Mouse (Mus musculus): Measurements from ENCODE around the gene Wtip. TPM values are rescaled to one million over a fixed set of nuclear protein-coding genes. Genes with fewer than 3 reads are reported as not detected.
"Not testable (repeated sequence)": the region's sequence is repeated elsewhere in the genome, so short reads cannot be mapped to it uniquely, and the experiment has no call there.

Wtip gene
- total RNA-seq, 1 experiment, result 68.6 TPM

DNA sequence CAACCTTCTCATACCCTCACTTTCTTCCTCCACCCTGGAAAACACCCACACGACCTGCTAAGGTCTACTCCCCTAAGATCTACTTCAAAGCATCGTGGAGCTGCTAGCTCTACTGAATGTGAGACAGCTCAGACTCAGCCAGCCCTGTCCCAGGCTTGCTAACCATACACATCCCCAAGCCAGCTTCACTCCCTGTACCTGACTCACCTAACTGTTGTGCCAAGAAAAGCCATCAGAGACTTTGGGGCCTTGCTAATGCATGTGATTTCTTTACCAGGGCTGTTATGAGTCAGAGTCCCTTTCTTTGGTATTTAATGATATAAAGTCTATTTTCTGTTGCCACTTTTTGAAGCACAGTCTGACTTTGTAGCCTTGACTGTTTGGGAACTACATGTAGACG, 1.9 kb downstream of the Wtip start:
- Histone ChIP-seq H3K9ac (ENCODE audit: insufficient read depth, low read depth, low read length, poor library complexity, severe bottlenecking) (no peak overlapping the region), H3K9me3 (ENCODE audit: control insufficient read depth, insufficient read depth, low read depth, low read length) (no peaks in the 10 kb centered on the region), H3K4me1 (ENCODE audit: control insufficient read depth in 2 of 2, insufficient read depth in 2 of 2, low read length in 2 of 2, poor library complexity in 1 of 2) (peaks cover 2 to 16% of the 10 kb centered on the region in 2 experiments; a peak in 3 of 4 replicates), H3K36me3 (ENCODE audit: control insufficient read depth, insufficient read depth, low read length, poor library complexity, severe bottlenecking) (no peaks in the 10 kb centered on the region; the same call in 1 of the 2 replicates), H3K27ac (ENCODE audit: insufficient read depth, low read depth, low read length, poor library complexity, severe bottlenecking) (no peak overlapping the region), H3K4me3 (ENCODE audit: insufficient read depth in 1 of 2, low read depth in 1 of 2, low read length in 2 of 2, poor library complexity in 1 of 2, severe bottlenecking in 1 of 2) (peak overlapping the region in 1 of 2 experiments; percentile 12; a peak in 1 of 4 replicates)
- DNase-seq (ENCODE audit: low read depth, low spot score), result no peak
- TF ChIP-seq CHD2 (IDR thresholded peaks at IDR 0.05; ENCODE audit: low read depth, low read length), result no peak
- TF ChIP-seq ZNF384 (IDR thresholded peaks at IDR 0.05; ENCODE audit: low read depth, low read length), result no peak
- no peak for TF ChIP-seq ZC3H11A (IDR thresholded peaks at IDR 0.05; ENCODE audit: borderline replicate concordance, low read depth, low read length)
- no peak for TF ChIP-seq MAFK (IDR thresholded peaks at IDR 0.05; ENCODE audit: insufficient read depth, low read depth, low read length)
- no peak for TF ChIP-seq HCFC1 (IDR thresholded peaks at IDR 0.05; ENCODE audit: borderline replicate concordance, insufficient read depth, low read length)
- in situ Hi-C loops (cut with MboI; ENCODE audit: low sequenced_read_pairs in 2 of 2, unreplicated experiment in 2 of 2), result no loop called here

DNA sequence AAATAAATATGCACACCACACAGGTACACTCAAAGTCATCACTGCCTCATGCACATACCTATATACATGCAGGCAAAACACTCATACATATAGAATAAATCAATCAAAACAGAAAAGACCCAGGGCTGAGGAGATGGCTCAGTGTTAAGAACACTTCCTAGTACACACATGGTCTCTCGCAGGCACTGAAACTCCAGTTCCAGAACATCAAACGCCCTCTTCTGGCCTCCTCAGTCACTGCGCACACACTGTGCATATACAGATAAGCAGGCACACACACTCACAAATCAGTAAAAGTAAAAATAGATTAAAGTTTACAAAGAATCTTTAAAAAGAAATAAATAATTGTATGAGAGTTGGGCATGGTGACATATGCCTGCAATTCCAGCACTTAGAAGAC, 6.8 kb downstream of the Wtip start:
- peaks cover 0 to 9% of the 10 kb centered on the region in 2 experiments; a peak in 1 of 4 replicates for H3K4me1 ChIP-seq (ENCODE audit: control insufficient read depth in 2 of 2, insufficient read depth in 2 of 2, low read length in 2 of 2, poor library complexity in 1 of 2)
- TF ChIP-seq HCFC1 (IDR thresholded peaks at IDR 0.05; ENCODE audit: borderline replicate concordance, insufficient read depth, low read length), result no peak
- TF ChIP-seq ZC3H11A (IDR thresholded peaks at IDR 0.05; ENCODE audit: borderline replicate concordance, low read depth, low read length), result peak; percentile 12; the same call in 1 of the 2 replicates
- H3K27ac ChIP-seq (ENCODE audit: insufficient read depth, low read depth, low read length, poor library complexity, severe bottlenecking), result no peak overlapping the region
- H3K4me3 ChIP-seq (ENCODE audit: insufficient read depth in 1 of 2, low read depth in 1 of 2, low read length in 2 of 2, poor library complexity in 1 of 2, severe bottlenecking in 1 of 2), result no peak overlapping the region
- in situ Hi-C loops (cut with MboI; ENCODE audit: low sequenced_read_pairs in 2 of 2, unreplicated experiment in 2 of 2), result no loop called here
- peaks cover 5% of the 10 kb centered on the region; the same call in 1 of the 2 replicates for H3K36me3 ChIP-seq (ENCODE audit: control insufficient read depth, insufficient read depth, low read length, poor library complexity, severe bottlenecking)
- H3K9ac ChIP-seq (ENCODE audit: insufficient read depth, low read depth, low read length, poor library complexity, severe bottlenecking), result no peak overlapping the region
- no peak for DNase-seq (ENCODE audit: low read depth, low spot score)
- H3K9me3 ChIP-seq (ENCODE audit: control insufficient read depth, insufficient read depth, low read depth, low read length), result no peaks in the 10 kb centered on the region

DNA sequence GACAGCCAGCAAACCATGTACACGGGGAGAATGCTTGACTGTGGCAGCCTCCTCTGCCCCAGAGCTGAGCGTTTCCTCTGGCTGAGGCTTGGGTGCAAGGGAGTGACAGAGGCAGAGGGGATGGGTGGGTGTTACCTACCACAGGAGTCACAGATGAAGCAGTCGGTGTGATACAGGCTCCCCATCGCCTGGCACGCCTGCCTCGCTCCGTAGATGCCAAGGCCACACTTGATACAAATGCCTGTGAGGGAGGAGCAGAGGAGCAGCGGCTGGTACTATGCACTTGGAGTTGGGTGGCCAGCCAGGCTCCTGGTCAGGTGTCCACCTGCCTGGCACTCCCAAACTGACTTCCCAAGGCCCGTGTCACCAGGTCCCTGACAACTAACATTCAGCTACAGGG, 7.7 kb downstream of the Wtip start:
- no peak overlapping the region for H3K9ac ChIP-seq (ENCODE audit: insufficient read depth, low read depth, low read length, poor library complexity, severe bottlenecking)
- DNase-seq (ENCODE audit: low read depth, low spot score), result no peak
- H3K9me3 ChIP-seq (ENCODE audit: control insufficient read depth, insufficient read depth, low read depth, low read length), result no peaks in the 10 kb centered on the region
- peaks cover 5% of the 10 kb centered on the region; the same call in 1 of the 2 replicates for H3K36me3 ChIP-seq (ENCODE audit: control insufficient read depth, insufficient read depth, low read length, poor library complexity, severe bottlenecking)
- no peak overlapping the region for H3K27ac ChIP-seq (ENCODE audit: insufficient read depth, low read depth, low read length, poor library complexity, severe bottlenecking)
- no peak for TF ChIP-seq MAFK (IDR thresholded peaks at IDR 0.05; ENCODE audit: insufficient read depth, low read depth, low read length)
- no peak for TF ChIP-seq ZC3H11A (IDR thresholded peaks at IDR 0.05; ENCODE audit: borderline replicate concordance, low read depth, low read length)
- no peak for TF ChIP-seq CHD2 (IDR thresholded peaks at IDR 0.05; ENCODE audit: low read depth, low read length)
- no peak for TF ChIP-seq HCFC1 (IDR thresholded peaks at IDR 0.05; ENCODE audit: borderline replicate concordance, insufficient read depth, low read length)
- no peak for TF ChIP-seq ZNF384 (IDR thresholded peaks at IDR 0.05; ENCODE audit: low read depth, low read length)
- in situ Hi-C loops (cut with MboI; ENCODE audit: low sequenced_read_pairs in 2 of 2, unreplicated experiment in 2 of 2), result no loop called here
- peaks cover 0 to 5% of the 10 kb centered on the region in 2 experiments; a peak in 1 of 4 replicates for H3K4me1 ChIP-seq (ENCODE audit: control insufficient read depth in 2 of 2, insufficient read depth in 2 of 2, low read length in 2 of 2, poor library complexity in 1 of 2)
- no peak overlapping the region for H3K4me3 ChIP-seq (ENCODE audit: insufficient read depth in 1 of 2, low read depth in 1 of 2, low read length in 2 of 2, poor library complexity in 1 of 2, severe bottlenecking in 1 of 2)

DNA sequence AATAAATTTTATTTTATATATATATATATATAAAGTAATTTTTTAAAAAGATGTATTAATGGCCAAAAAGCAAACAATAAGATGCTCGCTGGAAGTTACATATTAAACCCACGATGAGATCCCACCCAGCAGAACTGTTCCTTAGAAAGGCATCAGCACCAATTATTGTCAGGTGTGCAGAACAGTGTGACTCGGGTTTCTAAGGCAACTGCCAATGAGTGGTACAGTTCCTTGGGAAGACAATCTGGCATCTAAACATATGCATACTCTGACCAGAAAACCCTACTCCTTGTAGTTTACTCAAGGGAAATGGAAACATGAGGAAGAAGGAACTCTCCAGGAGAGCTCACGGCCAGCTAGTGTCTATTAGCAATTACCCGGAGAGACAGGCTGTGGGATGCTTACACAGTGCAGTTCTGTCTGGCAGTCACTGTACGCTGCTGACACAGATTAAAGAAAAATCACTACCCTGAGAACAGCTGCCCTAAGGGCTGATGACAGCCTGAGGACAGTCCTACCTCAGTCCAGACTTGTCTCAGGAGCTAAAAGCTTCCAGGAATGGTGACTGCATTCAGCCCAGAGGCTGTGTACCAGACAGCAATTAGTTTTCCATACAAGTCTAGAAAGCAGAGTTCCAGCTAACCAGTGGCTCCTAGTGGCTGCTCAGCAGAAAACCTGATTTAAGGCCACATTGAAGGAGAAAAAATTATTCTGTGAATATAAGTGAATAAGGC, 9.9 kb downstream of the Wtip start:
- Histone ChIP-seq H3K27ac (ENCODE audit: insufficient read depth, low read depth, low read length, poor library complexity, severe bottlenecking) (no peak overlapping the region), H3K9ac (ENCODE audit: insufficient read depth, low read depth, low read length, poor library complexity, severe bottlenecking) (no peak overlapping the region), H3K9me3 (ENCODE audit: control insufficient read depth, insufficient read depth, low read depth, low read length) (no peaks in the 10 kb centered on the region), H3K4me3 (ENCODE audit: insufficient read depth in 1 of 2, low read depth in 1 of 2, low read length in 2 of 2, poor library complexity in 1 of 2, severe bottlenecking in 1 of 2) (no peak overlapping the region), H3K4me1 (ENCODE audit: control insufficient read depth in 2 of 2, insufficient read depth in 2 of 2, low read length in 2 of 2, poor library complexity in 1 of 2) (peaks cover 0 to 3% of the 10 kb centered on the region in 2 experiments; a peak in 1 of 4 replicates), H3K36me3 (ENCODE audit: control insufficient read depth, insufficient read depth, low read length, poor library complexity, severe bottlenecking) (peaks cover 14% of the 10 kb centered on the region)
- TF ChIP-seq ZC3H11A (IDR thresholded peaks at IDR 0.05; ENCODE audit: borderline replicate concordance, low read depth, low read length) (peak; percentile 6; the same call in 1 of the 2 replicates), CHD2 (IDR thresholded peaks at IDR 0.05; ENCODE audit: low read depth, low read length) (no peak), MAFK (IDR thresholded peaks at IDR 0.05; ENCODE audit: insufficient read depth, low read depth, low read length) (no peak), HCFC1 (IDR thresholded peaks at IDR 0.05; ENCODE audit: borderline replicate concordance, insufficient read depth, low read length) (no peak), ZNF384 (IDR thresholded peaks at IDR 0.05; ENCODE audit: low read depth, low read length) (no peak)
- DNase-seq (ENCODE audit: low read depth, low spot score), result no peak
- in situ Hi-C loops (cut with MboI; ENCODE audit: low sequenced_read_pairs in 2 of 2, unreplicated experiment in 2 of 2), result loop anchor here in 1 of 2 experiments (25.0 kb wide), 1 partner anchor 336 kb away; no protein-coding TSS in a partner anchor

DNA sequence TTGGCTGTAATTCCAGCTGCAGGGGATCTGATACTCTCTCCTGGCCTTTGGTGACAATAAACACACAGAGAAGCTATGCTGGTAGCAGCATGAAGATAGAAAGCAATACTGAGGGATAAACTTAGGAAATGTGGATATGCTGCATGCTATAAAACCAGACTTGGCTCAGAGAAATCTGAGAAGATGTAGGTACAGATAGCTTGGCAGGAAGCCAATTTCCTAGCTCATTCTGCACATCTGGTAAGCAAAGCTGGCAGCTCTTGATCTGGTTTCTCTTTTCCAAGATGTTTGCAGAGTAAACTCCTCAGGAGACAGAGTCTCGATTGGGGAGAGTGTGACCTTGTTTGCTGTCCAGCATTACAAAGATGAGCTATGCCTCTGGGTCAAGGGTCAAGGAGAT, 12.4 kb downstream of the Wtip start:
- DNase-seq (ENCODE audit: low read depth, low spot score); H3K4me1 ChIP-seq (ENCODE audit: control insufficient read depth in 2 of 2, insufficient read depth in 2 of 2, low read length in 2 of 2, poor library complexity in 1 of 2); H3K9ac ChIP-seq (ENCODE audit: insufficient read depth, low read depth, low read length, poor library complexity, severe bottlenecking); H3K9me3 ChIP-seq (ENCODE audit: control insufficient read depth, insufficient read depth, low read depth, low read length); H3K4me3 ChIP-seq (ENCODE audit: insufficient read depth in 1 of 2, low read depth in 1 of 2, low read length in 2 of 2, poor library complexity in 1 of 2, severe bottlenecking in 1 of 2); H3K27ac ChIP-seq (ENCODE audit: insufficient read depth, low read depth, low read length, poor library complexity, severe bottlenecking): not testable (repeated sequence)
- H3K36me3 ChIP-seq (ENCODE audit: control insufficient read depth, insufficient read depth, low read length, poor library complexity, severe bottlenecking), result peaks cover 30% of the 10 kb centered on the region
- in situ Hi-C loops (cut with MboI; ENCODE audit: low sequenced_read_pairs in 2 of 2, unreplicated experiment in 2 of 2), result loop anchor here in 1 of 2 experiments (25.0 kb wide), 1 partner anchor 333 kb away; no protein-coding TSS in a partner anchor
